Mouse (Mus musculus) intestine, postnatal 0 days (tissue): ENCODE measurements at regions not wholly inside any gene's neighbourhood (a gene's known extent, or its start where the extent isn't known, plus 50 kb on each side); places are given as distances from the start of the nearest gene placed in this dataset.

Source experiments
- ATAC-seq: fragments of 200-750 bp; cut with Nextera tagmentation; 2 replicates; pipeline ENCODE4 v1.8.0; 2017; ENCODE audit warnings: mild to moderate bottlenecking, moderate TSS enrichment, moderate library complexity
- H3K27ac ChIP-seq: fragments of 300-500 bp; sonication (generic); 2 replicates; pipeline ENCODE4 v1.5.1; 2014; ENCODE audit warnings: mild to moderate bottlenecking, low read depth, low read length, moderate library complexity
- H3K27me3 ChIP-seq: fragments of 300-500 bp; sonication (generic); replicated peaks from 2 replicates; pipeline ENCODE4 v1.6.1; 2014; ENCODE audit warnings: low read length, mixed read lengths; ENCODE audit not compliant: control insufficient read depth, insufficient read depth
- H3K36me3 ChIP-seq: fragments of 300-500 bp; sonication (generic); 2 replicates; pipeline ENCODE4 v1.6.1; 2014; ENCODE audit warnings: mild to moderate bottlenecking, moderate library complexity; ENCODE audit not compliant: control insufficient read depth, insufficient read depth
- H3K4me1 ChIP-seq: fragments of 300-500 bp; sonication (generic); replicated peaks from 2 replicates; pipeline ENCODE4 v1.6.1; 2014; ENCODE audit warnings: antibody characterized with exemption, low read length, mixed read lengths; ENCODE audit not compliant: control insufficient read depth, insufficient read depth
- H3K4me2 ChIP-seq: fragments of 300-500 bp; sonication (generic); replicated peaks from 2 replicates; pipeline ENCODE4 v1.6.1; 2014; ENCODE audit warnings: low read depth, mild to moderate bottlenecking, moderate library complexity
- H3K4me3 ChIP-seq: fragments of 300-500 bp; sonication (generic); 2 replicates; pipeline ENCODE4 v1.5.1; 2014; ENCODE audit warnings: low read depth, low read length
- H3K9ac ChIP-seq: fragments of 300-500 bp; sonication (generic); 2 replicates; pipeline ENCODE4 v1.6.1; 2014; ENCODE audit warnings: mild to moderate bottlenecking, low read depth, low read length
- H3K9me3 ChIP-seq: fragments of 300-500 bp; sonication (generic); 2 replicates; pipeline ENCODE4 v1.6.1; 2016; ENCODE audit warnings: mixed run types; ENCODE audit not compliant: control insufficient read depth
- CTCF ChIP-seq: sonication (generic); IDR thresholded peaks from 2 replicates; pipeline ENCODE4 v1.5.1; 2016; ENCODE audit warnings: low read depth, mild to moderate bottlenecking, control low read depth, antibody characterized with exemption, moderate library complexity
- WGBS: fragments of 180-500 bp; shearing (Covaris S2); extraction: QIAGEN DNeasy Blood & Tissue Kit; methylation state at CpG from one replicate; pipeline ENCODE4 v1.1.7; 2014; 5-methylcytosine and 5-hydroxymethylcytosine counted together

- no peaks in the 10 kb centered on the region for H3K9me3 ChIP-seq
- ATAC-seq, result no peak
- H3K4me1 ChIP-seq, result no peaks in the 10 kb centered on the region
Observed at GRCm38 (mm10) chr9:100359934-100360716, 126.5 kb downstream of the Il20rb start.

GRCm38 (mm10) chr9:100357553-100357952 is 129.0 kb downstream of the Il20rb start:
- Histone ChIP-seq H3K36me3 (no peaks in the 10 kb centered on the region), H3K4me3 (no peak overlapping the region), H3K9ac (no peak overlapping the region), H3K27me3 (no peaks in the 10 kb centered on the region), H3K4me2 (no peak overlapping the region), H3K4me1 (no peaks in the 10 kb centered on the region), H3K27ac (no peak overlapping the region), H3K9me3 (no peaks in the 10 kb centered on the region)
- TF ChIP-seq CTCF, result no peak
- ATAC-seq, result no peak
- WGBS, result 60% methylated on average over 12 of the region's 12 CpGs

More at GRCm38 (mm10) chr9:100359934-100360716, 126.5 kb downstream of the Il20rb start:
- TF ChIP-seq CTCF, result peak; percentile 60
- Histone ChIP-seq H3K27ac (no peak overlapping the region), H3K4me3 (no peak overlapping the region), H3K9ac (no peak overlapping the region), H3K36me3 (no peaks in the 10 kb centered on the region), H3K27me3 (no peaks in the 10 kb centered on the region), H3K4me2 (no peak overlapping the region)
- WGBS, result 68% methylated on average over 9 of the region's 9 CpGs

- H3K9ac ChIP-seq, result no peak overlapping the region
- H3K4me3 ChIP-seq, result no peak overlapping the region
Observed at GRCm38 (mm10) chr9:100340796-100341195, 145.8 kb downstream of the Il20rb start.

GRCm38 (mm10) chr9:100307765-100308164 is 178.8 kb downstream of the Il20rb start:
- Histone ChIP-seq H3K4me1 (no peaks in the 10 kb centered on the region), H3K27ac (no peak overlapping the region), H3K36me3 (no peaks in the 10 kb centered on the region), H3K27me3 (no peaks in the 10 kb centered on the region), H3K4me3 (no peak overlapping the region), H3K9ac (no peak overlapping the region), H3K4me2 (no peak overlapping the region), H3K9me3 (no peaks in the 10 kb centered on the region)
- no peak for ATAC-seq
- TF ChIP-seq CTCF, result no peak
- 61% methylated on average over 5 of the region's 5 CpGs for WGBS

More at GRCm38 (mm10) chr9:100340796-100341195, 145.8 kb downstream of the Il20rb start:
- TF ChIP-seq CTCF, result no peak
- Histone ChIP-seq H3K9me3 (no peaks in the 10 kb centered on the region), H3K4me1 (no peaks in the 10 kb centered on the region), H3K27me3 (no peaks in the 10 kb centered on the region), H3K27ac (no peak overlapping the region), H3K36me3 (no peaks in the 10 kb centered on the region), H3K4me2 (no peak overlapping the region)
- WGBS, result 83% methylated on average over 8 of the region's 8 CpGs
- ATAC-seq, result no peak

- no peaks in the 10 kb centered on the region for H3K36me3 ChIP-seq
- H3K4me1 ChIP-seq, result no peaks in the 10 kb centered on the region
- no peak for TF ChIP-seq CTCF
- H3K27ac ChIP-seq, result no peak overlapping the region
- WGBS, result 56% methylated on average over 2 of the region's 2 CpGs
- no peak overlapping the region for H3K4me3 ChIP-seq
- no peaks in the 10 kb centered on the region for H3K9me3 ChIP-seq
- no peak overlapping the region for H3K9ac ChIP-seq
- no peak for ATAC-seq
- no peaks in the 10 kb centered on the region for H3K27me3 ChIP-seq
- H3K4me2 ChIP-seq, result no peak overlapping the region
Observed at GRCm38 (mm10) chr9:100307364-100307763, 179.2 kb downstream of the Il20rb start.

GRCm38 (mm10) chr9:100303762-100304161 is 182.8 kb downstream of the Il20rb start:
- H3K27ac ChIP-seq, result no peak overlapping the region
- no peaks in the 10 kb centered on the region for H3K36me3 ChIP-seq
- no peaks in the 10 kb centered on the region for H3K4me1 ChIP-seq
- no peak overlapping the region for H3K9ac ChIP-seq
- H3K4me2 ChIP-seq, result no peak overlapping the region
- no peaks in the 10 kb centered on the region for H3K9me3 ChIP-seq
- no peak overlapping the region for H3K4me3 ChIP-seq
- TF ChIP-seq CTCF, result no peak
- ATAC-seq, result no peak
- H3K27me3 ChIP-seq, result no peaks in the 10 kb centered on the region
- 41% methylated on average over 6 of the region's 6 CpGs for WGBS
